Mouse (Mus musculus) cerebral cortex, adult 2 months (tissue): ENCODE results near the gene Il11ra1.

Experiments used
- WGBS: fragments of 180-500 bp; shearing (Covaris S2); methylation state at CpG from one replicate; pipeline ENCODE4 v1.1.7; 2018; 5-methylcytosine and 5-hydroxymethylcytosine counted together

Gene Il11ra1

DNA sequence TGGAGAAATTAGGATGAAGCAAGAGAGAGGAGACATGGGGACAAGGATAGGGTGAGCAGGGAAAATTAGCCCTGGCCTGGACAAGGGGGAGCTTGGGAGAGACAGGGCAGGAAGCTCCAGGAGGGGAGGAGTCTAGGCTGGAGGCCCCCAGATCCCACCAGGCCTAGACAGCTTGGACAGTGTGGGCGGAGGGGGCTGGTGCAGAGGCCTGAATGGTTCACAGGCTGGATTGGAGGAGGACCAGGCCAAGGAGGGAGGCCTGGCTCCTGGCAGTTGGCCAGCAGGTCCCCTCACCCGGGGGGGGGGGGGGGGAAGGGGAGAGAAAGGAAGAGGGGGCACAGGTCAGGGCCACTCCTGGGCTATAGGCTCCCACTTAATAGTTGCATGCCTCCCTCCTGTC lies 20.5 kb upstream of the Il11ra1 start:
- WGBS = 63% methylated on average over 1 of the region's 2 CpGs

DNA sequence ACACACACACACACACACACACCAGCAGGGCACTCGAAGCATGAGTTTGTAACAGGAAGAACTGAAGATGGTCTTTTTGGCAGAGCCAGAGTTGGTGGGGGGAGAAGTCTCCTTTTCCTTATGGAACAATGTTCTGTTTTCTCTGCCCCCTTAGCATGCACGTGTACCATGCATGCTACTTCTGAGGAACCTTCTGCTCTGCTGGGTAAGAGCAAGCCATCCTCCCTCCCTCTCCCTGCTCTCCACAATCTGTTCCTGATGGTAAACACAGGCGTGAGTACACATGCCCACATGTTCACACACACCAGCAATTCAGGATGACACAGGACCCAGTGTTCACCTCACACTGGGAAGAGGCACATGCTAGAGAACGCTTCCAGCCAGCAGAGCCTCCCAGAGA lies 18.6 kb upstream of the Il11ra1 start:
- WGBS = 42% methylated on average over 4 of the region's 4 CpGs

DNA sequence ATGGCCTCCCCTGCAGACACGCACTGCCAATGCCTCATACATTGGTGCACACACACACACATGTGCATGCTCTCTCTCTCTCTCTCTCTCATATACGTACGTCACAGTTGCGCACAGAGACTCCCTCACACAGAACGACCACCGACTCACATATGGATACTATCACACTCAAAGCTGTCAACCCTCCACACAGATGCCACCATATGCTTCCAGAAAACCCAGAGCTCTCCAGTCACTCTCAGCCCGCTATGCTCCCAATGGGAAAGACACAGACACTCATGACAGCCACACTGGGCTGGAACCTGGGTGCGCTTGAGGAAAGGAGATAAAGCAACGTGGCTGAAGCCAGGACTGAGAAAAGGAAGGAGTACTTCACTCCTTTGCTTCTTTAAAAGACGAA lies 17.8 kb upstream of the Il11ra1 start:
- 51% methylated on average over 10 of the region's 10 CpGs for WGBS

DNA sequence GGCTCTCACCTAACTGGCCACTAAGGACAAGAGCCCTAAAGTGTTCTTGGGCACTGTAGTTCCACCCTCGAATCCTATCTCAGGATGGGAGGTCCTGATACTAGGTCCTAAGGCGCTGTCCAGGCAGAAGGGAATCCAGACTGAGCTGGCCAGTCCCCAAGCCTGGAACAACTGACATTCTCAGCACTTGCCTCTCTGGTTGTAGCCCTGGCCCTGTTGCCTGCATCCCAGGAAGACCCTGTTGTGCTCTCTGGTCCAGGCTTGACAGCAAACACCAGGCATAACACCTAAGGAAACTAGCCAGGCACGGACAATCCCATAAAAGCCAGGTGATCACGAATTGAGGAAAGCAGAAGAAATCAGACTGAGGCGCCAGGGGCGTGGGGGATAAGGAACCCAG lies 17.0 kb upstream of the Il11ra1 start:
- WGBS = 56% methylated on average over 6 of the region's 6 CpGs

DNA sequence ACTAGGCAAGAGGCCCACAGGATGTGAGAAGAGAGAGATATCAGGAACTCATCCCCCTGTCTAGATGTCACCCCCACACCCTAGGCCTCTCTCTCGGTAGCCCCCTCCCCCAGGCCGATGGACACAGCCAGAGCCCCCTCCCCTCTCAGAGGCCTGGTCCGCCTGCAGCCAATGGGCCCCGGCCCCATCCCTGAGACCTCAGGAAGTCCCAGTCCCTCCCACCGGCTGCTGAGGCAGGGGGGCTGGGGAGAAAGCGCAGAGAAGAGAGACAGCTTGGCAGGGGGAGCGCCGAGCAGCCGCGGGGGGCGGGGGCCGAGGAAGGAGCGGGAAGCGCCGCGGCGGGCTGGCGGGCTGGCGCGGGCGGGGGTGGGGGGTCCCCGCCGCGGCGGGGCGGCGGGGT lies 16.5 kb upstream of the Il11ra1 start:
- WGBS = 0% methylated on average over 23 of the region's 27 CpGs

DNA sequence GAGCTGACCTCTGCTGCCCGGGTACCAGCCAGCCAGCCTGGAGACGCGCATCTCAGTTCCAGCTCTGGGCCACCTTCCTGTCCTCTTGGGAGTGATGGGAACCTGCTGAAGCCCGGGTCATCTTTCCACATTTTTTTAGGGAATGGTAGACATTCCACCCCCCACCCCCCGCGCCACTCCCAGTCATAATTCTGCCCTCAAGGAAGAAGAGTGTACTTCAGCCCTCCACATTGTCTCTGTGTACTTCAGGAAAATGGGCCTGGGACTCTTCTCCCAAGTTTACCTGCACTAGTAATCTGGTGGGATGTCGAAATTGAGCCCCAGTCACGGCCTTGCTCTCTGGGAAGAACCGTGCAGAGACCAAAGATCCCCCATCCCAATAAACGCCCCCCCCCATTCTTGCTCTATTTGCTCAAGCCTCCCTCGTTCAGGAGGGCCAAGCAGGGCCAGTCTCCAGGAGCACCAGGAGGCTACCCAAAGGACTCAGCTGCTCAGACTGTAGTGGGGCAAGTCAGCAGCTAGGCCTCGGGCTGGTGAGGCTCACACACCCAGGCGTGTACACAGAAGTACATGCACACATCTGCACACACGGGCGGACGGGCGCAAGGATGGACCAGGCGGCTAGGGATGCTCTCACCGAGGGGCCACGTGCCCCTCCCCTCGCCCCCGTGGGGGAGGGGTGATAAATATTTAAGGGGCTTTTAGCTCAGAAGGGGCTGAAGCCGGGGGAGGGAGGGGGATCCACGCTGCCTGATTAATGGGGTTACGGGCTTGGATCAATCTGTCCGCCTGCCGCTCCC lies 15.5 kb upstream of the Il11ra1 start:
- WGBS = 22% methylated on average over 27 of the region's 27 CpGs

DNA sequence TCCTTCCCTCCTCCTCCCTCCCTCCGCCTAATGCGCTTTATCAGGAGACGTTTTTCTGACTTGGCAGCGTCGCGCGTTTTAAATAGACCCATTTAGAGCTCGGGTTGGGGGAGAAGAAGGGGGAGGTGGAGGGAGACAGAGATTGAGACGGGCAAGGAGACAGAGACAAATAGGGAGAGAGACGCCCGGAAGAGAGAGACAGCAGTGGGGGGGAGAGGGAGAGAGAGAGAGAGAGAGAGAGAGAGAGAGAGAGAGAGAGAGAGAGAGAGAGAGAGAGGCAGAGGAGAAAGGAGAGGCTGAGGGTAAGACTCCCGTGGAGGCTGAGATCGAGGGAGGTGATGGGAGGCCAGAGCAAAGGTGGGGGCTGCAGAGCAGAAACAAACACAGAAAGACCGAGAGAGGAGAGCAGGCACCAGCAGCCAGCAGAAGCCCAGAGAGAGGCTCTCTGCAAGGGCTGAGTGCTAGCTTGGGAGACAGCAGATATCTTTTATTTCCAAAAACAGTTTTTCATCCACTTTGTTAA lies 14.8 kb upstream of the Il11ra1 start:
- WGBS = 7% methylated on average over 13 of the region's 14 CpGs

DNA sequence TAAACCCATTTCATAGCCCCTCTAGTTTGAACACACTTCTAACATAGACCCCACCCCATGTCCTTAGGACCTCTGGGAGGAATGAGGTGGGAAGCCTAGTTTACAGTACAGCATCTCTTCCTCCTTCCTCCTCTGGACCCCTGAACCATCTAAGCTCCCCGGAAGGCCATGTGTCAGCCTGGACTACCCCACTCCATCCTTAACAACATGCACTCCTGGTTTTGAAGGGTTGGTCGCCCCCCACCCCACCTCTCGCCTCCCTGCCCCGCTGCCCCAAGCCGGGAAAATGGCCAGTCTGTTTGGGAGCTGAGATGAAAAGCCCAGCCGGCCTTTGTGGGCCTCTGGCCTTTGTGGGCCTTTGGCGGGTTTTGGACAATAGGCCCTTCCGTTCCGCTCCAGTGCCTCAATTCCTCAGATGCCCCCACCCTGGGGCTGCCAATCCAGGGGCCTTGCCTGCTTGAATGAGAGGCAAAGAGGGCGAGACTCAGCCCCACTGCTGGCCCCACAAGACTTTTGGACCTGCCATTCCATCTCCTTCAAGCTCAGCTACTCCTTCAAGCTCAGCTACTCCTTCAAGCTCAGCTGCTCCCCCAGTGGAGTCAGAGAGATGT lies 13.8 kb upstream of the Il11ra1 start:
- WGBS = 64% methylated on average over 10 of the region's 10 CpGs

DNA sequence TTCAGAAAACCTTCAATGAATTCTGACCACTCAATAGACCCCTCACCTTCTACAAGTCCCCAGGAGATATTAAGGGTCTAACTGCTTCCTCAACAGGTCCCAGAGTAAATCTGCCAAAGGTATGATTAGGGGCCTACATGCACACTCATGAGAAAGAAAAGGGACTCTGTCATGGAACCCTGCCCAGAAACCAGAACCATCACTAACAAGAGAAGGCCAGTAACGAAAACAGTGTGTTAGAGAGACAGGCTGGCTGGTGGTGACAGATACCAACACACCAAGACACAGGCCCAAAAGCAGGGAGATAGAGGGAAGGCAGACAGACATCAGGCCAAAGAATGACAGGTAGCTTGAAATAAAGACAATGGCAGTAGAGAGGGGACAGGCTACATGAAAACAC lies 11.2 kb upstream of the Il11ra1 start:
- WGBS = 35% methylated on average over 1 of the region's 1 CpGs

DNA sequence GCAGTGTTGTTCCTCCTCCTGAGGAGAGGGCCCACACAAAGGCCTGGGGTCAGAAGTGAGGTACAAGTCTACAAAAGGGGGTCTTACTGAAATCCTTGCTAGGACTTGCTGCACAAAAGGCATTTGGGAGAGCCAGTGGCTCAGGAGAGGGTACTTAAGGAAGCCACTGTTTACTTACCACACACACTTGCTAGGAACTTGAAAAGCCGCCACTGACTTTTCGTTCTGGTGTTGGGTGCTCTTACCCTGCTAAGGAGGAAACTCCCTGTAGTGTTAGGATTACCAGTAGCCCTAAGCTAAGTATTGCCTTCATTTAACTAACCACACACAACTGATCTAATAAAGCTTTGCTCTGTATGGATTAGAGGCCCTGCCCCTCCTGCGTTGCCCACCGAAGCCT lies 9.8 kb upstream of the Il11ra1 start:
- no CpG with 5 or more reads among the region's 4 CpGs for WGBS

DNA sequence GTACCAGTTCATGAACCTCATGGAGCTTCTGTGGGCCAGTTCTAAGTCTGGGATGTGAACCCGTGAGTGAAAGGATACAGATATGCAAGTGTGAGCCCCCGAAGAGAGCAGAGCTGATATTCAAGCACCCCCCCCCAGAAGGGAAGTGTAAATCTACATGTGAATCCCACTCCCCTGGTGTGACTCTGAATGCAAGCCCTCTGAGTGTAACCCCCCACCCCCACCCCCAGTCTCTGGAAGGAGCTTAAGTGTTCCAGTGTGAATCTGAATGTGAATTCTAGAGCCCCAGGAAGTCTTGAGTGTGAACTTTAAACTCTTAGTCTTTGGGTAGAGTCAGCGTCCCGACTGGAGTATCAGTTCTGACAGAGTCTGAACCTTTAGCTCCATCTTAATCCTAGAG lies 6.3 kb upstream of the Il11ra1 start:
- WGBS = 37% methylated on average over 4 of the region's 4 CpGs

DNA sequence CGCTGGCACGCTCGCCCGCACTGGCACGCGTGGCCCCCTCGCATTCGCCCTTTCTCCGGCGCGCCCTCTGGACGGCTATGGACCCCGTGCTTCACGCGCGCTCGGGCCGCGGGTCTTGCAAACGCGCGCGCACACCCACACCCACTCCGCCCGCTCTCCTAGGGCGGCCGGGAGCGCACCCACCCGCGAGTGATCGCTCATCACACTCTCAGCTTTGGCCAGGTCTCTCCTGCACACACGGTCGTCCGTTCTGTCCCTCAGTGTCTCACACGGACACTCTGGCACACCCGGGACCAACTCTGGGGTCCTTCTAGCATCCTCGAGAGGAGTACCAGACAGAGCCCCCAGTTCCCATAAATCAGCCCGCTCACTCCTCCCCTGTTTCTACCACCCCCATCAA lies 4.0 kb upstream of the Il11ra1 start:
- 8% methylated on average over 21 of the region's 38 CpGs for WGBS

DNA sequence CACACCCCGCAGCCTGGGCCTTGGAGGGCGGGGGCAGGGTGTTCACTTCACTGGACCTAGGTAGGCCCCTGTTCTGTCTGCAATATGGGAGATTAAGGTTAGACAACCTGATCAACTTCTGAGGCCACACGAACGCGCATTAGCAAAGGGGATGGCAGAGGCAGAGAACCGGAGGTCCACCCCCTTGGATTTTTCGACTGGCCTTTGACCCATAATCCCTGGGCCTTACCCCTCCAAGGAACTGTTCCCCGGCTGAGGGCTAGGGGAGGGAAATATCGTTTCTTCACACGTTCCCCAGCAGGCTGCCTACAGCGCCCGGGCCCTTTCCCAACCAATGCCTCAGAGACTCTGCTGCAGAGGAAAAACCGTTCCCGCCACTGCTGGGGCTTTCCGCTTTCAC lies 3.3 kb upstream of the Il11ra1 start:
- WGBS = 42% methylated on average over 14 of the region's 15 CpGs

DNA sequence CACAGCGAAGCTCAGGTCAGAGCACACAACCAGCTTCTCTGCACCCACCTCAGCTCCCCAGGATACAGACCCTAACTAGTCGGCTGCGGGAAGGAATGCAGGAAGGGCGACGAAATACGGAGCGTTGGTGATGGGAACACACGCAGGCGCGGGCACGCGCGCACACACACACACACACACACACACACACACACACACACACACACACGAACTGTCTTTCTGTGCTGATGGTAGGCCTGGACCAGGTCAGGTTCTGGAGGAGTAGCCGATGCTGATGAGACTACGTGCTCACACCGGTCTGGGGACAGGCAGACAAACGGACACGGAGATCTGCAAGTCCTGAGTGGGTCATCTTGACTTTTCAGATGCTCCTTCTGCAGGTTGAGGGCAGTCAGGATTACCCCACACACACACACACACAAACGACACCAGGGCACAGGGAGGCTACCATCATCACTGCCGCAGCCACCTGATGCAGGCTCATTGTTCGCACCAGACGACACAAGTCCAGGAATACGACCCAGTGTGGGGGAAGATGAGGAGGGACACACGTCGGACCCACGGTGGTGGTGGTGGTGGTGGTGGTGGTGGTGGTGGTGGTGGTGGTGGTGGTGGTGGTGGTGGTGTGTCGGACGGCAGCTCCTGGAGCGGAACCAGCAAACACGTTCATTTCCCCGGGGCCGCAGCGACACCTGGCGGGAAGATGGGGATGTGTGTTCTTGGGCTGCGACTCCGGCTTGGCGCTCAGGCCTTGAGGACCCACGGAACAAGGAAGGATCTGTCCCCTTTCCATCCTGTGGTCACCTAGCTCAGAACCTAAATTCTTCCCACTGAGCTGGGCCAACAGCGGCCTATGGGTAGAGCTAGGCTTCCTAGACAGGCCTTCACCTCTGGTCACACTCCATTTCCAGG lies 2.6 kb upstream of the Il11ra1 start, which contains the start of gene Cntfr:
TSS of gene Cntfr (minus strand) at position 160 of the 912 bp plus-strand sequence.
- 23% methylated on average over 35 of the region's 40 CpGs for WGBS

DNA sequence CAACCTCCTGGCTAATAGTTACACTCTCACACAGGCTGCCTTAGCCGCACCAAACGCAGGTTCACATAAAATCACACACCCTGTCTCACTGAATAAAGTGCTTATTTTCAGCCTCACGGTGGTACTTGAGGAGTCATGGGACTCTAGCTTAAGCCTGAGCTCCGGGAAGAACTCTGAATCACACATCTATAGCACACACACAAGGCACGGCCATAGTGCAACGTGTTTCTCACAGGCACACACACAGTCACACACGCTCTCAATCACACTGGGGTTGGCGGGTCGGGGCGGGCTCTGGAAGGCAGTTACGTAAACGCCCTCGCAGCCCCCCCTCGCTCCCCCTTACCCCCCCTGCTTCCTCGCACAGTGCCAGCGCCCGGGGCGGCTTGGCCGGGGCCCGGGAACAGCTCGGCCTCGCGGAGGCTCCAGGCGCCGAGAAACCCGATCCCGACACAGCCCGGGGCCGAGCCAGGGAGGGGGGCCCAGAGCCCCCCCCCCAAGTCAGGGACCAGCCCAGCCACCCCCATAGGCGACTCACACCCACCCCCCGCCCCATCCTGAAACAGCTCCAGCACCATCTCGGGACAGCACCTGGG lies 1.3 kb upstream of the Il11ra1 start:
- WGBS = 12% methylated on average over 24 of the region's 32 CpGs

DNA sequence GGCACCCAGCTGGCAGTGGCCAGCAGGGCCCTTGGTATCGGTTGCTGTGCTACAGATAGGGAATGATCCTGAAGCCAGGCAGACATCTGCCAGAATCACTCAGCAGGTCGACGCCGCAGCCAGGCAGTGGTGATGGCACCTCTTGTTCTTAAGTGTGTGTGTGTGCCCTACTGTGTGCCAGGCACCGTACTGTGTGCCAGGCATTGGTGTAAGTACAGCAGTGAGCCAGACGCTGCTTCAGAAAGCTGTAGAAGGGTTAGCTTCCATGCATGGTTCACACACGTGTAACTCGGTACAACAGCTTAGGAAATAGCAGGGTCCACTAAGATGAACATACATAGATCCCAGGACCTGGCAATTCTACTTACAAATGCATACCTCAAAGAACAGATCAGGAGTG lies 435 bp downstream of the Il11ra1 start:
- WGBS = 90% methylated on average over 3 of the region's 8 CpGs

DNA sequence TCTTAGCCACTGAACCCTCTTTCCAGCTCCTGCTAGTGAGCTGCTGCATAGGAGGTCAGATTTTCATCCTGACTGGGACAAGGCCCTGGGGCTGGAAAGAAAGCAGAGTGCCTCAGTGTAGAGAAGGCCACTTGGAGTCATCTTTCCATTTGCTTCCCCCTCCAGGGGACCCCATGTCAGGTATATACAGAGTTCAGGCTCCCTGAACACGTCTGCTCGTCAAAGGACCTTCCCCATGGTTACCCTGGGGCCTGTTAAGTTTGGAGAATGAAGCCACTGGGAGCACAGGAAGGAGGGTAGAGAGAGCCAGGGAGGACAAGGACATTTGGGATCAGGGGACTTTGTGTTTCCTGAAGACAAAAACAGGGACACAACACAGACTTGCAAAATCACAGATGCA lies 2.4 kb downstream of the Il11ra1 start:
- WGBS = 87% methylated on average over 2 of the region's 2 CpGs

DNA sequence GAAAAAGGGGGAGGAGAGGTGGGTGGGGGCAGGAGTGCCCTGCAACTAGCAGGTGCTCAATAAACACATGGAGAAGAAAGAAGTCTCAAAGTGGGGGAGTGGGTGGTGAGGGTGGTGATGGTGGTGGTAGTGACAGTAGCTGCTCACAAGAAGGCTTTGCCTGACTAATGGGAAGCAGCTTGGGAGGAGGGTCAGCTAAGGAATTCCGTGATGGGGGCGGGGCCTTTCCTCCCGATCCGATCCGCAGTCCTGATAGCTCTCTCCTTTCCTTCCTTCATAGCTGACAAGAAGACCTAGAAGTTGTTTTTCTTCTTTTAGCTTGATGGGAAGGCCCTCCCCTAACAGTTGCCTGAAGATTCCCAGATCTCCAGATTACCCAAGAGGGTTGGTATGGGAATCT lies 4.9 kb downstream of the Il11ra1 start:
- WGBS = 43% methylated on average over 5 of the region's 5 CpGs

DNA sequence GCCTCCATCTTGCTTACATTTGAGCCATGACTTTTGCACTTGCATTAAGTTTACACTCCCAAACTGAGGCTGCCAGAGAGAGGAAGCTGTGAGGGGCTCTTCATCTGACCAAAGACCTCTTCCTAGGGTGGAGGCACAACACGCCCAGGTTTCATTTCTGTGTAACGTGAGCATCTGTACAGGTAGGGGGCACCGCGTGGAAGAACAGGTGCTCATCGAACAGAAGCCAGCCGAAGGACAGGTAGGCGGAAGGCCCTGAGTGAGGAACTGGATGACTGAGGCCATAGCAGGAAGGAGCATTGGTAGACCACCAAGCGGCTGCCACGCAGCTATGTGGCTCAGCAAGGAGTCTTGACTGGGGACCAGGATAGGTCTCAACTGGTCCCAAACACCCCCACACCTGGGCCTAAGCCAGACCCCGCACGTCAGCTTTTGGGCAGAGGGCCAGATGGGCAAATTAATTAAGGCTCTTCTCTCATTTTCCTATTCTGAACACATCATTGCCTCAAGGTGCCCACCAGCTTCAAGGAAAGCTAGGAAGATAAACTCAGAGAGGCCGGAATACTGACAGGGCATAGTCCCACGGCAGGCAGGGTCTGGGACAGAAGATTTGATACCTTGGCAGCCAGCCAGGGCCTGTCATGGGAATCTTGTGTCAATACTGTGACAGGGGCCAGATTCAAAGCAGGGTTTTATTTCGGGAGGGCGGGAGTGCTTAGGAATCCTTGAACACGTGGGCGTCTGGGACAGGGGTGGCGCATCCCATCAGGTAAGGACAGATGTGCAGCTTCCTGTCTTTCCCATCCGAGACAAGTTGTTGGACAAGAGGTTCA lies 6.3 kb downstream of the Il11ra1 start:
- WGBS = 55% methylated on average over 19 of the region's 19 CpGs

DNA sequence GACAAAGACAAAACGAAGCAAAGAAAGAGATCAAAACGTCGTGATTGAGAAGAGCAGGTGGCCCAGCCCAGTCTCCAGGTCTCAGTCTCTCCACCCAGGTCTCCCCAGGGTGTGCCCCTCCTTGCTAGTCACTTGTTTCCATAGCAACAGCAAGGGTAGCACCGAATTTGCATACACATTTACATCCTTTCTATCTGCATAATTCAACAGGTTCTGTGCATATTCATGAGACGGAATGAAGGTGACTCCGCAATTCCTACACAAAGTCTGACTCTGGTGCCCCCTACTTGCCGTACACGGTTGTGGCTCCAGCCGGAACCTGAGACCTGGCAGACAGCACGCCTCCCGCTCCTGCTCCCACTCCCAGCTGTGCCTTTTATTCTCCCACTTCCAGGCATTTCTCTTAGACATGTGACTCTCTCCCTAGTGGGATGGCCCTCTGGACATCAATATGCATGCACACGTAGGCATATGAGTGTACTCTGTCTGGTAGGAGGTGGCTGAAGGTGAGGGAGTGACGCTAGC lies 7.3 kb downstream of the Il11ra1 start:
- WGBS = 3% methylated on average over 13 of the region's 13 CpGs
